Mouse (Mus musculus) mouse trophoblast stem cell (cell line): ENCODE data around the gene Slc39a7.
"Not testable (repeated sequence)": the region's sequence is repeated elsewhere in the genome, so short reads cannot be mapped to it uniquely, and the experiment has no call there.

ENCODE experiments used
- in situ Hi-C, 2 experiments: fragments of 300-500 bp; cut with MseI, MboI; formaldehyde crosslinking; loops; 2 replicates in 1 of 2; 3 replicates in 1 of 2; pipeline ENCODE4 v1.15.1; 2025

The Slc39a7 gene

DNA sequence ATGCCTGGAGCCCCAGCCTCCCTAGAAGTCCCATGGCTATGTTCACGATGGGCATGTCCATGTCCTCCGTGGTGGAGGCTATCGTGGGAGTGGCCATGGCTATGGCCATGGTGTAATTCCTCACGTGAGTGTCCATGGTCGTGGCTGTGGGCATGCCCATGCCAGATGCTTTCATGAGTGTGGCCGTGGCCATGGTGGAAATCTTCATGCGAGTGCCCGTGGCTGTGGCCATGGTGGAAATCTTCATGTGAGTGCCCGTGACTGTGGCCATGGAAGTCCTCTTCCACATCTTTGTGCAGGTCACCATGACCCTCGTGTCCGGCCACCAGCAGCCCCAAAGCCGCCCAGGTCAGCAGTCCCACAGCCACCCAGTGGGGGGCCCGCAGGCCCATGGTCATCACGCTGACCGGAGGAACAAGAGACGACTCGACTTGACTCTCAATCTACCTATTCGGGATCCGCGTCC, 588 bp downstream of the Slc39a7 start:
- in situ Hi-C loops, result no loop called here

DNA sequence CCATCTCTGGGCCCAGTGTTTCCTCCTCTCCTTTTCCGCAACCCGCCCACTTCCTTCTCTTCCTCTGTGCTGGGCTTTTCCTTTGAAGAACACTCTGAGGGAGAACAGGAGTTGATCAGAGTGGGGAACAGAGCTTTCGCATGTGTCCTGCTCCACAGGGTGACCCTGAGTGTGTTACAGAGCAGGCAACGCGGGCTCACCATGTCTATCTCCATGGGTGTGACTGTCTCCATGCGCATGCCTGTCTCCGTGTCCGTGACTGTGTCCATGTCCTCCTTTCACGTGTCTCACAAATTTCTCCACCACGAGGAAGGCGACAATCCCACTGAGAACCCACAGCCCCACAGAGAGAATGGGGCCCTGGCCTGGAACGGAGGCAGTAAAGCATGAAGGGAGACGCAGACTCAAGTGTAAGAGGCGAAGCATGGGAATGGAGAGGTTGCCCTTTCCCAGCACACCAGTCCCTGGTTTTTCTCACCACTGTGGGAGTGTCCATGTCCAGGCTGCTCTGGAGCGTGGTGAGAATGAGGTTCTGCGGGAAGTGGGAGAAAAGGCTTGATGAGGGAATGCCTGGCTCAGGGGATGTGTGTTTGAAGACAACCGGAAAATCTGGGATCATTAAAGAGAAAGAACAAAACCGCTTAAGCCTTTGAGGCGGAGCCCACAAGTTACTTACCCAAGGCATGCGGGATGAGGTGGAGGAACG, 1.4 kb downstream of the Slc39a7 start:
- in situ Hi-C loops, result no loop called here

DNA sequence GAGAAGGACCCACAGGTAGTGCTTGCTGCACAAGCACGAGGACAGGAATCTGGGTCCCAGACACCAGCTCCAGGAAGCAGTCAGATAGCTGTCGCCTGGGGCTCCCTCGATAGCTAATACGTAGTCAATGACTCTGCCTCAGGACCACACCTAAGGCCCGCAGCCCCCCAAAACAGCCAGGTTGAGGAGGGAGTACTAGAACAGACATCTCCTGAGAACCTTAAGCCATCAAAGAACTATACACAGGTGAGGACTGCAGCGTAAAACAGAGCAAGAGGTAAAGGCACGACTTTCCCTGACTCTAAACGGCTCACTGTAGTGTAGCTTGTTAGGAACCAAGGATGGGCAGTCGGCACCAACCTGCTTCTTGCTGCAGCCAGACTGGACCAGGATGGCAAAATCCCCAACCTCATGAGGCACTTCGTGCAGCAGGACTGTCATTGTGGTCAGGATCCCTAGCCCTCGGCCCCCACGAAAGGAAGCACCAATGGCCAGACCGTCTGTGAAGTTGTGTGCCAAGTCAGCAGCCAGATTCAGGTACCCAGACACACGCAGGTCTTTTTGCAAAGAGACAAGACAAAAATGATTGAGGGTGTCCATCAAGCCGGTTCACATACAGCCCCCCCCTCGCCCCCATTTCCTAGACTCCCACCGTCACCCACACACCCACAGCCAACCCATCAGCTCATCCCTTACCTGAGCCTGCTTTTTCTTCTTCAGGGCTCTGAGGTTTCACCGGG, 2.2 kb downstream of the Slc39a7 start:
- in situ Hi-C loops, result no loop called here

DNA sequence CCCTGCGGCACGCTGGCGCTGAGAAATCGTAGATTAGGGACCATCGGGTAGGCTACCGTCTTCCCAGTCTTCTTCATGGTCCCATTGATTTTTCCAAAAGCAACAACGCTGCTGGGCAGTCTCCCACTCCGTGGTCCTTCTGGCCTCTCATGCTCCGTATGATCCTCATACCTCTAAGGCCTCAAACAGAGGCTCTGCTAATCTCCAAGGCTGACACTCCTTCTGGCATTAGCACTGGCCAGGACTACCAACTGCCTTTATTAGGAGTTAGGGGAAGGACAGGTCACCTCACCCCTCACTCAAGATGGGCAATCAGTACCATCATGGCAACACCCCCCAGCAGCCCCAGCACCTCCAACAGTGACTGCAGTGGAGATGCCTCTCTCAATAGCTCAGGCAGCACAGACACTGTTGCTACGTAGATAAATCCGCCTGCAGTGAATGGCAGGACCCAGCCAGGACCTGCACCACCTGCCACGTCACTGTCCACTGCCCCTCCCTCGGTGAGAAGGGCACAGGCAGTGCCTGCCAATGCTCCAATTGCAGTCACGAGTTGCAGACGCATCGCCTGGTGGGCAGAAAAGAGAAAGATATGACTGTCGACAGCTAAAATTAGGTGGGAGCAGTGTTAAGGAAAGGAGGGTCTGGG, 2.9 kb downstream of the Slc39a7 start:
- in situ Hi-C loops, result no loop called here

GRCm38 (mm10) chr17:34027656-34028223, 3.7 kb downstream of the Slc39a7 start, which contains the start of gene H2-Ke6:
Gene H2-Ke6 (minus strand): TSS chr17:34028060.
- in situ Hi-C loops, result no loop called here

DNA sequence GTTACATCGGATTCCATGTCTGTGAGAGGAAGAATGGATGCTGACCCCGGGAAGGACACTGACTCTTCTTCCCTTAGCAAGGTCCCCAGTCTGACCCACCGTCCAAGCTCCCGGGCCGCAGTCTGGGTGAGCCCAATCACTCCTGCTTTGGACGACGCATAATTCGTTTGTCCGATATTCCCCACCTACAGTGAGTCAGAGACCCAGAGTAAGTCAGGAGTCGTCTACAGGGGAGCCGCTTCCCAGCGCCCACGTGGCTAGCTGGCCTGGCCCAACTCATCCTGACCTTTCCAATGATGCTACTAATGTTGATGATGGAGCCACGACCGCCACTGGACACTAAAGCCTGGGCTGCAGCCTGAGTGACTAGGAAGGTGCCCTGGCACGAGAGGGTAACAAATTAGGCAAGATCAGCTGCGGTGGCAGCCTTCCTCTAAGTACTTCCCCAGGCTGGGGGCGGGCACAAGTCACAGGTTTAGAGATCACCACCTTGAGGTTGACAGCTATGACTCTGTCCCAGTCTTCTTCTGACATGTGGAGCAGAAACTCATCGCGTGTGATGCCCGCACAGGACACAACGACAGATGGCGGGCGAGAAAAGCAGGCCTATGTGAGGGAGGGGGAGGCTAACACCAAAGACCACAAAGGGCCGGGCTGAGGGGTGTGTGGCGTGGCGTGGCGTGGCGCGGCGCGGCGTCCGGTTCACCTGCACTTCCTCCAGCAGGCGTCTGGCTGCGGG, 4.4 kb downstream of the Slc39a7 start:
- in situ Hi-C loops, result no loop called here

DNA sequence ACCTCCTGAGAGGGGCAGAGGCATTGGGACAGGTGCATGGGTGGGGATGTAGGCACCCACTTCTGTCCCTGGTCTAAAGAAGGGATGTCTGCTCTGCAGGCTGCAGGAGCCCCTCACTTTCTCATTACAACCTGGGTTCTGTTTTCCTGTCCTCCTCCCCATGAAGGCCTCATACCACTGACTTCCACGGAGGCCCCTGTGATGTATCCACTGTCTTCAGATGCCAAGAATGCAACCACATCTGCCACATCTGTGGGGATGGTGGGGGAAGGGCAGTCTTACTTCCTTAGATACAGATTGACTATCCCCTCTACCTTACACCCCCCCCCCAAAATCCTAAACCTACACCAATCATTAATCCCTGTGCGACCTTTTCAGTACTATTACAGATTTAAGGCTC, 5.3 kb downstream of the Slc39a7 start:
- in situ Hi-C loops, result no loop called here

- in situ Hi-C loops, result no loop called here
Observed at GRCm38 (mm10) chr17:34025756-34026151, 5.7 kb downstream of the Slc39a7 start.

DNA sequence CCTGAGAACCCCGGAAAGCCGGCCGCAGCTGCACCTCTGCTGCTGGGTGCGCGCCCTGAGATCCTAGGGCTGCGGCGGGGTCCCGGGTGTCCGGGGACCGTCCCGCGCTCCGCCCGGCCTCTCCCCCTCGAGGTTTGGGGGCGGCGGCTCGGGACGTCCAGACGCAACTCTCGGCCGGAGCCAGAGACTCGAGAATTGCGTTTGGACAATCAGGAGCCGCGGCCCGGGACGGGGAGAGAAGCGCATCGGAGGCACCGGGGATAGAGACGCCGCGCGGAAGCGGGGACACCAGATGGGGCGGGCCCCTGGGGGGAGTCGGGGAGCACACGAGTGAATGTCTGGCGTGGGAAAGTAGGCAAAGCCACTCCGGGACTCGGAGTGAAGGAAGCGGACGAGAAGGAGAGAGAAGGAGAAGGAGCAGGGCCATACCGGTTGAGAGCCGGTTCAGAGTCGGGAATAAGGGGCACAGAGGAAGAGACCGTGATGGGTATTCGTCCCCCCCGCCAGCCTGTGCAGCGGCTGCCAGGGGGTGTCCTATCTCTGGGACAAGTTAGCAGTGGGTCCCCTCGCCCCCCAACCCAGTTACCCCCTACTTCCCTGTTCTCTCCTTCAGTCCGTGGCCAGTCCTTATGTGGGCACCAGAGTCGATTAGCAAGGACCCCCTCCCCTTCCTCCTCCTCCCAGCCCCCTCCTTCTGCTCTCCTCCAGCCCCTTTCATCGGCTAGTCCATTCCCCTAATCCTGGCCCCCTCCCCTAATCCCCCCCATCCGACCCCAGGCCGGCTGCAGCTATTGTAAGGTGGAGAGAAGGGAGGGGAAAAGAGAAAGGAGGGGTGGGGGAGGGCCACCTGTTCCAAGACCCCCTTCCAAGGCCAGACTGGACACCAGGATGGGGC, 6.4 kb downstream of the Slc39a7 start:
- in situ Hi-C loops, result no loop called here

DNA sequence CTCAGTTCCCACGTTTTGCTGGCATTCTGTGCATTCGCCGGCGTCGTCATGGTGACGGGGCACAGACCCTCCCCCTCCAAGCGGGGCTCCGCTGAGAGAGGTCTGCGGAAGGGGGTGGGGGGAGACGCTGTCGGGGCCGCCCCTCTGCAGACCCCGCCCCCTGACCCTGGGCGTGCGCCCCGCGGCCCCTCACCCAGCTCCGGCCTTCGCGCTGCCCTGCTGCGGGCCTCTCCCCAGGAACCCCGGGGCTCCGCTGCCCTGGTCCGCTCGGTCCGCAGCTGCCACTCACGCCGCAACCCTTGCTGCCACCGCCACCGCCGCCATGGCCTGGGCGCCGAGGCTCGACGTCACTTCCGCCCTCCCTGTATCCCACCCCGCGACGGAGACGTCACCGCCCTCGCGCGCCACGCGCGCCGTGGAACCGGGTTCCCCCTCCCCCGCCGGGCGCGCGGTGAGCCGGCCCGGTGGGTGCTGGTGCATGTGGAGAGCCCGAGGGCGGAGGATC, 7.1 kb downstream of the Slc39a7 start, which contains the start of gene Ring1:
TSS of gene Ring1 (minus strand) at position 364 of the 505 bp plus-strand sequence.
- in situ Hi-C loops, result no loop called here

- in situ Hi-C loops, result no loop called here
Observed at GRCm38 (mm10) chr17:34023678-34024077, 7.8 kb downstream of the Slc39a7 start.

- in situ Hi-C loops, result no loop called here
Observed at GRCm38 (mm10) chr17:34022987-34023386, 8.5 kb downstream of the Slc39a7 start.

- in situ Hi-C loops, result no loop called here
Observed at GRCm38 (mm10) chr17:34022414-34022783, 9.1 kb downstream of the Slc39a7 start.

DNA sequence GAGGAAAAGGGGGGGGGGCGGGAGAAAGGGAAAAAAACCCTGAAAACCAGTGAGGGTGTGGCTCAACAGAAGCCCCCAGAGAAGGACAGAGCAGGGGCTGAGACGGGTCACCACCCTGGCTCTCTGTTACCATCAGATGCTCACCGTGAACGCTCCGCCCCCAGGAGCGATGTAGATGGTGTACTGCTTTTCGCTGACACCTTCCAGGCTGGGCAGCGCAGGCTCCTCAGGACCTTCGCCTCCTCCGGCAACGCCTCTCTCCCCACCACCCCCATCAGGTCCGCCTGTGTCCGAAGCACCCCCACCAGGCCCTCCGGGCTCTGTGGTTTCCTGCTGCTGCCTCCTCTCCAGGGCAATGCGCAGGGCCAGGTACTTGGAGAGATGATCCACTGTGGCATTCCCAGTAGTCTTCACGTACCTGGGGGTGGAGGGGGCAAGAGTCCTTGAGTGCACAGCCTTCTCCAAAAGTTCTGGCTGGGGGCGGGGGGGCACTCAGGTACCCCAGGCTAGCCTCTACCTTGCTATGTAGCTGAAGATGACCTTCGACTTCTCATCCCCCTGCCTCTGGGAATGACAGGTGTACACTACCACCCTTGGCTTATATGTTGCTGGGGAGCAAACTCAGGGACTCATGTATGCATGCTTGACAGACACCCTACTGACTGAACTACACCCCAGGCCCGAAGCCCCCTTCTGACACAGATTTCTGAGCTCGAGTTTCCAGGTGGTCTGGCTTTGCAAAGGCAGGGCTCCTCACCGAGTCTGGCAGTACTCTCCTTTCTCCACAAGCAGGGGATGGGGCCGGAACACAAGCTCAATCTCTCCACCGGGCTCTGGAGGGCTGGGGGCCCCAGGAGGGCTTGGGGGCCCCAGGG, 9.7 kb downstream of the Slc39a7 start:
- in situ Hi-C loops, result no loop called here

- in situ Hi-C loops, result no loop called here
Observed at GRCm38 (mm10) chr17:34013436-34013835, 18.0 kb downstream of the Slc39a7 start.

DNA sequence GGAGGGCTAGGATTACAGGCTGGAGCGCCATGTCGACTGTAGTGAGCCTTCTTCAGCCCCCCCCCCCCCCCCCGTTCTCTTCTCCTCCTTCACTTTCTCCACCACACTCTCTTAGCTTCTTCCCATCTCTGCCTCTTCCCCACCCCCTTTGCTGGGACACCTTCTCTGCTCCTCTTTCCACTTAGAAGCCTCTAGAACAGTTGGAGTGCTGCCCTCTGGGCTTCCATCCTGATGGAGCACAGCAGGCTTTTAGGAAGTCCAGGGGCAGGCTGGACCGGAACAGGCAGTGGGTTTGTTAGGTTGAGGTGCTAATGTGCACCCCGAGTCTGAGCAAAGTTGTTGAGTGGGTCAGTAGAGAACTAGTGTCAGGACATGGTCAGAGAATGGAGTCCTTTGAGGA, 21.3 kb downstream of the Slc39a7 start:
- in situ Hi-C loops, result no loop called here

- in situ Hi-C loops, result no loop called here
Observed at GRCm38 (mm10) chr17:34006570-34006969, 24.9 kb downstream of the Slc39a7 start.

GRCm38 (mm10) chr17:34003426-34003825, 28.1 kb downstream of the Slc39a7 start:
- in situ Hi-C loops, result no loop called here

- in situ Hi-C loops, result not testable (repeated sequence)
Observed at GRCm38 (mm10) chr17:34000796-34001195, 30.7 kb downstream of the Slc39a7 start.
